Mouse (Mus musculus) erythroblast, embryonic 14.5 days (primary cell): ENCODE results near the gene Ccdc157.

Experiments used
- GATA1 ChIP-seq: IDR thresholded peaks from 2 replicates; pipeline ENCODE4 v1.6.1; 2012; ENCODE audit warnings: low read length, inconsistent platforms, mixed read lengths
- TAL1 ChIP-seq: IDR thresholded peaks from 3 replicates; pipeline ENCODE4 v1.6.1; 2012; ENCODE audit warnings: low read length, inconsistent platforms, mixed read lengths

DNA sequence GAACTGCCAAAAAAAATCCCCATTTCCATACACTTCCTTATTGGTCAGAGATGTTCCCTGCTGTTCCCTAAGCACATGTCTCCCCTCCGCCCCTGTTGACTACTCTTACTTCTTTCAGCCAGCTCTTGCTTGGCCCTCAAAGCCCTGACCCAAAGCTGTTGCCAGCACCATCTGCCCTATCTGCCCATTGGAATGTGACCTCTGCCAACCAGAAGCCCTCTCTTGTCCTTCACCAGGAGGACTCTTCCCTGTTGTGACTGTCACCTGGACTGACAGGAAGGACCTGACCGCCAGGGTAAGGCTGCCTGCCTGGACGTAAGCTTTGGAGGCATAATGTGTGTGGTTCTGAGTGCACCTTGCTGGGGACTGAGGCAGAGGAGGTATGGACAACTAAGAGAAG, 38.4 kb downstream of the Ccdc157 start:
- TF ChIP-seq TAL1 (no peak), GATA1 (no peak)
